Mouse (Mus musculus): ENCODE data around the gene Mmp14. TPM values are rescaled to one million over a fixed set of nuclear protein-coding genes. Genes with fewer than 3 reads are reported as not detected.

The Mmp14 gene
- polyA plus RNA-seq (2012; rRNA removed), result 62.0 and 79.8 TPM in 2 replicates

GRCm38 (mm10) chr14:54431334-54432077 is at the start of gene Mmp14:
Gene Mmp14, plus strand, starts transcription at chr14:54431612.

GRCm38 (mm10) chr14:54417623-54418081 is 13.8 kb upstream of the Mmp14 start, which contains the start of gene Slc7a7:
Gene Slc7a7, minus strand, starts transcription at chr14:54417780.

GRCm38 (mm10) chr14:54426689-54427398 is 4.6 kb upstream of the Mmp14 start, which contains the start of gene Mrpl52:
Gene Mrpl52, plus strand, starts transcription at chr14:54426909.

GRCm38 (mm10) chr14:54463959-54464292 is 32.5 kb downstream of the Mmp14 start, which contains the start of gene Lrp10:
Gene Lrp10, plus strand, starts transcription at chr14:54464137.

GRCm38 (mm10) chr14:54475941-54476844 is 44.8 kb downstream of the Mmp14 start, which contains the start of gene Rem2:
Gene Rem2, plus strand, starts transcription at chr14:54476100.

Other genes with a start within 250 kb of the Mmp14 start
- 460 and 527 TPM in 2 replicates for gene Dad1, start 177.5 kb upstream of the Mmp14 start, polyA plus RNA-seq (2012; rRNA removed)
- gene Abhd4, start 177.4 kb upstream of the Mmp14 start, polyA plus RNA-seq (2012; rRNA removed), result 19.3 and 25.8 TPM in 2 replicates
- not detected in 2 replicates for gene Olfr49, start 146.7 kb upstream of the Mmp14 start, polyA plus RNA-seq (2012; rRNA removed)
- gene Oxa1l, start 70.8 kb upstream of the Mmp14 start, polyA plus RNA-seq (2012; rRNA removed), result 78.6 and 105 TPM in 2 replicates
- gene Slc7a7, start 13.8 kb upstream of the Mmp14 start, polyA plus RNA-seq (2012; rRNA removed), result 5.9 and 6.4 TPM in 2 replicates
- 762 and 984 TPM in 2 replicates for gene Mrpl52, start 4.7 kb upstream of the Mmp14 start, polyA plus RNA-seq (2012; rRNA removed)
- 117 and 169 TPM in 2 replicates for gene Lrp10, start 32.5 kb downstream of the Mmp14 start, polyA plus RNA-seq (2012; rRNA removed)
- gene Rem2, start 44.5 kb downstream of the Mmp14 start, polyA plus RNA-seq (2012; rRNA removed), result 0.30 and 0.37 TPM in 2 replicates
- 7.3 and 13.3 TPM in 2 replicates for gene Prmt5, start 85.9 kb downstream of the Mmp14 start, polyA plus RNA-seq (2012; rRNA removed)
- gene Haus4, start 123.0 kb downstream of the Mmp14 start, polyA plus RNA-seq (2012; rRNA removed), result 3.3 and 4.1 TPM in 2 replicates
- 8.4 and 8.7 TPM in 2 replicates for gene Ajuba, start 145.9 kb downstream of the Mmp14 start, polyA plus RNA-seq (2012; rRNA removed)
- 3.6 and 4.1 TPM in 2 replicates for gene 4931414P19Rik, start 174.4 kb downstream of the Mmp14 start, polyA plus RNA-seq (2012; rRNA removed)
- 93.0 and 120 TPM in 2 replicates for gene Psmb5, start 186.4 kb downstream of the Mmp14 start, polyA plus RNA-seq (2012; rRNA removed)
- not detected in 2 replicates for gene Psmb11, start 189.8 kb downstream of the Mmp14 start, polyA plus RNA-seq (2012; rRNA removed)
- not detected in 2 replicates for gene Gm17606, start 209.3 kb downstream of the Mmp14 start, polyA plus RNA-seq (2012; rRNA removed)
- 2.8 and 4.0 TPM in 2 replicates for gene Cdh24, start 209.8 kb downstream of the Mmp14 start, polyA plus RNA-seq (2012; rRNA removed)